Mouse (Mus musculus) A20 (cell line): Measurements from ENCODE around the gene Itpk1.
A peak's percentile ranks its signal among the peaks of the same experiment; 100 is the strongest.

Experiments
- DNase-seq: peaks from one replicate; pipeline ENCODE4 v3.0.0-alpha.2; 2011; ENCODE audit warnings: low read depth, low spot score

The Itpk1 gene

GRCm38 (mm10) chr12:102713153-102713865, 8.6 kb upstream of the Itpk1 start:
- DNase-seq: no peak

GRCm38 (mm10) chr12:102710851-102711375, 6.2 kb upstream of the Itpk1 start:
- DNase-seq: no peak

DNA sequence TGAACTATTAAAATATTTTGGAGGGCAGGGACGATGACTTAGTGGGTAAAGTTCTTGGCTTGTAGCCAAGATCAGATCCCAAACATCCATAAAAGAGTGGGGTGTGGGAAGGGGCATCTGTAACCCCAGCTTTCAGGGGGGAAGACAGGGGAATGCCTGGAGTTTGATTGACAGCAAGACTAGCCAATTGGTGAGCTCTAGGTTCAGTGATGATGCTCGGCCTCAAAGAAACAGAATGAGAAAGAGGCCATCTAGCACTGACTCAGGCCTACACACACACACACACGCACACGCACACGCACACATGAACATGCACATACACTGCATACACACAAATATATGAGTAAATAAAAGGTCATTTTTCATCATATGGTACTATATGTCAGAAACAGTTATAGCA, 5.2 kb upstream of the Itpk1 start:
- no peak for DNase-seq

DNA sequence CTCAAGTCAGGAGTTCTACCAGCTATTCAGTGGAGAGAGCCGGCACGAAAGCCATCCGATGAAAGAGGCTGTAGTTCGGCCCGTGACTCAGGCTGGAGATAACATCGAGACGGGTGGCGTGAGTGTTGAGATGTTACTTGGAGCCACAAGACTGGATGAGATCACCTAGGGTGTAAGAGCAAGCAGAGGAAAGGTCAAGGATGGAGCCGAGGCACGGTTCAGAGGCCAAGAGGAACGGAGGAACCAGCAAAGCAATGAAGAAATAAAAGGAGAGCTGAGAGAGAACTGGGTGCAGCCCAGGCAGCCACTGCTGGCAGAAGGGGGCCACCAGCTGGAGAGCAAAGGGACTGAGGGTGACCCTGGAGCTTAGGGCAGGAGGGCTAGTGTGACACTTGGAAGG, 3.5 kb upstream of the Itpk1 start:
- no peak for DNase-seq

GRCm38 (mm10) chr12:102706833-102707463, 2.2 kb upstream of the Itpk1 start:
- DNase-seq: no peak

GRCm38 (mm10) chr12:102705906-102706640, 1.3 kb upstream of the Itpk1 start:
- no peak for DNase-seq

- DNase-seq: peak; percentile 85
Observed at GRCm38 (mm10) chr12:102705216-102705871, 614 bp upstream of the Itpk1 start.

GRCm38 (mm10) chr12:102703921-102704408, 765 bp downstream of the Itpk1 start:
- no peak for DNase-seq

- no peak for DNase-seq
Observed at GRCm38 (mm10) chr12:102703441-102703840, 1.3 kb downstream of the Itpk1 start.

- DNase-seq: no peak
Observed at GRCm38 (mm10) chr12:102703111-102703412, 1.7 kb downstream of the Itpk1 start.

DNA sequence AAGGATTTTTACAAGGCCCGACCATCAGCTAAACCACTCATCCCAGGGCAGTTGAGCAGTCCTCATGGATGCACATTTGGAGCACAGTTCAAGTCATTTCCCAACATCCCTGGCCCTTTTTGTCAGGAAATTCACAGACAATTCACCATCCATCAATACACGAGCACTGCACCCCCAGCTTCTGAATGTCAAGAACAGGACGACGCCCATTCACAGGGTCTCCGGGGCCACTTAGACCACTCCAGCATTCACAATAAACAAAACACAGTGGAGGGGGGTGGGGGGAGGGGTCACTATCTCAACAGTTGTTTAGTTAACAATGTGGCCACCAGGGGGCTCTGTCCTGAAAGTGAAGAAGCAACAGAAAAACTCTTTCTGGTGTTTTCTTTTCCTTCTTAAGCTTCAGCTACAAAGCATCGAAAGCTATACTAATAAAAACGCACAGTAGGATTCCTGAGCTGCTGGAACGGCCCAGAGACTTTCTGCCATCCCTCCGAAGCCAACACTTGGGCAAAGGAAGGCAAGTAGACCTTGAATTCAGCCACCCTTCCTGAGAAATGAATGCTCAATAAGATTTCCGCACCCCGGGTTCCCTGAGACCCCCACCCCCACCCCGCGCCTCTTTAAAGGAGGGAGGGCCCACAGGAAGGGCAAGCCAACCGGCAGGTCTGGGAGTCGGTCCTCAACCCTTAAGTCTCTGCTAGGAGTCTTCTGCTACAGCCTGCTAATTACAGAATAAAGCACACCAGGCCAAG, 2.2 kb downstream of the Itpk1 start:
- peak; percentile 78 for DNase-seq

DNA sequence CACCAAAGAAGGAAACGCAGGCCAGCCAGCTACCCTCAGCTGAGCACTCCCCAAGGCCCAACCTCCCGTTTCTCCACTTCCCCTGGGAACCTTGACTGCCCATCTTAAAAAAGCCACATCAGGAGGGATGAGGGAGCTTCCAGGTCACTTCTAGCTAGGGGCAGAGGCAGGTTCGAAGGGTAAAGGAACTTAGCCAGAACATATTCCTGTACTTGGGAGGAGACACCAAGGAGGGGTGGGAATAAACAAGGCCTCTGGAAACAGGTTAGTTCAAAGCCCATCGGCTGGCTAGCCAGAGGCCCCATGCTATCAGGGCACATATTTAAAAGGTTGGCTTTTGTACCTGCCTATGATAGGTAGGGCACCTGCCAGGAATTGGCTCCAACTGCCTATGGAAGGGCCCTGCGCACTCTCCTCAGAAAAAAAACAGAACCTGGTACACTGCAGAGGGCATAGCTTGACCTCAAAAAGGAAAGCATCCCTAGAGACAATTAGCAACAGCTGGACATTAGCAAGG, 3.0 kb downstream of the Itpk1 start:
- no peak for DNase-seq

GRCm38 (mm10) chr12:102700453-102700852, 4.3 kb downstream of the Itpk1 start:
- no peak for DNase-seq

- no peak for DNase-seq
Observed at GRCm38 (mm10) chr12:102699156-102699555, 5.6 kb downstream of the Itpk1 start.

GRCm38 (mm10) chr12:102698089-102698684, 6.5 kb downstream of the Itpk1 start:
- DNase-seq: no peak

DNA sequence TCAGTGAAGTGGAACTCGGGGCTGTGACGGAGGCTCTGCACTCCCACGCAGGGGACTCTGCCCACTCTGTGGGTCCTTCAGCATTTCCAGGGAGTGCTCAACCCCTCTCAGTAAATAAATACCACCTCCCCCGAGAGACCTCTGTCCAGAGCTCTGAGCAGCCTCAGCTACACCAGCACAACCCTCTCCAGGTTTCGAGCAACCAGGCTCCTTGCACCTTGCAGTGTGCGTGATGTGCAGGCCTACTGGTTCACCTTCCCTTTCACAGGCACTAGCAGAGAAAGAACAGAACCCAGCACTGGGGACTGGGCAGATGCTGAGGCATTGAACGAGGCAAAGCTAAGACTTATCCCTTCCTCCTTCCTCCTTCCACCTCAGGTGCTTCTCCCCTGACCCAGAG, 7.3 kb downstream of the Itpk1 start:
- DNase-seq: no peak

GRCm38 (mm10) chr12:102696635-102697354, 7.9 kb downstream of the Itpk1 start:
- DNase-seq: no peak

DNA sequence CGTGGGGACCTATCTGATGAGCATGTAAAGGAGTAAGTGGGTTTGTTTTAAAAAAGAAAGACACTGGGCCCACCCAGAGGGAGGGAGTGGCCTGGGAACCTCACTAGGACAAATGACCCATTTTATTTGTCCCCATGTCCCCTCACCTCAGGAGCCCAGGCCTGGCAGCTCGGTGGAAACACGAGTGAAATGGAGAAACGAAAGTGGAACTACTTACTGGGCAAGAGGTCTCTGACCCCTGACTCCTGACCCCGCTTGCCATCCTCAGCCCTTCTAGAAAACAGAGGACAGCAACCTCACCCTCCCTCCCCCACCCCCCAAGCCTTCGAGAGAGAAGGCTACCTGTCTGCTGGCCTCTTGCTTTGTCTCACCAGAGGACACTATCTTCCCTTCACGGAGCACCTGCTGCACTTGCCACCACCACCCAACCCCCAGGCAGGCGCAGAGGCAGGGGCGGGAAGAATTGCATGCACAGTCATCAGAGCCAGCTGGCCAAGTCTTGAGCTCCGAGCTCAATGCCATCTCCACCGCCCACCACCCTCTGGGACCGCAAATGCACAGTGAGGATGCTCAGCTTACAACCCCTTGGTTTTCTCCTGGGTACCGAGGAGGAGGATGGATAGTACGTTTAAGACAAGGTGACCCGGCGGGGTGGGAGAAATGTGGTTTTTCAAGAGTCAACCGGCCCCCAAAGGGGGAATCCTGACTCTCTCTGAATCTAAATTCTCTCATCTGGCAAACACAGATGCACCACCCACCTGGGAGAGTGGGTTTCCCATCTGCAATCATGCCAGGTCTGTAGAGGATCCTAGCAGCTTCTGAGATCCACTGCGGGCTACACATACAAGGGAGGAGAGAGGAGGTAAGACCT, 9.1 kb downstream of the Itpk1 start:
- DNase-seq: no peak

- DNase-seq: no peak
Observed at GRCm38 (mm10) chr12:102691761-102692160, 13.0 kb downstream of the Itpk1 start.
